Mouse (Mus musculus) heart, adult 2 months (tissue): ENCODE results near the gene Kif13a. TPM values are rescaled to one million over a fixed set of nuclear protein-coding genes. Genes with fewer than 3 reads are reported as not detected.

ENCODE experiments used
- DNase-seq, 2 experiments: peaks; one replicate each; pipeline ENCODE4 v3.0.0; 2021
- H3K27ac ChIP-seq: fragments of 200-600 bp; 2 replicates; pipeline ENCODE4 v1.8.1; 2022
- H3K27me3 ChIP-seq: fragments of 200-500 bp; 2 replicates; pipeline ENCODE4 v1.6.1; 2012; ENCODE audit warnings: mild to moderate bottlenecking, low read length, inconsistent platforms, mixed read lengths; ENCODE audit not compliant: control insufficient read depth, insufficient read depth
- H3K36me3 ChIP-seq: fragments of 200-500 bp; 2 replicates; pipeline ENCODE4 v1.6.1; 2012; ENCODE audit warnings: low read length, inconsistent platforms; ENCODE audit not compliant: control insufficient read depth, insufficient read depth
- H3K4me1 ChIP-seq: fragments of 200-500 bp; 2 replicates; pipeline ENCODE4 v1.6.1; 2011; ENCODE audit warnings: low read length; ENCODE audit not compliant: control insufficient read depth, insufficient read depth
- H3K4me3 ChIP-seq: fragments of 200-600 bp; 2 replicates; pipeline ENCODE4 v1.8.1; 2022
- H3K79me2 ChIP-seq: fragments of 200-500 bp; replicated peaks from 2 replicates; pipeline ENCODE4 v1.6.1; 2012; ENCODE audit warnings: mild to moderate bottlenecking, inconsistent platforms, low read length, moderate library complexity, mixed read lengths; ENCODE audit not compliant: control insufficient read depth, insufficient read depth
- H3K9ac ChIP-seq: fragments of 200-500 bp; 2 replicates; pipeline ENCODE4 v1.6.1; 2012; ENCODE audit warnings: low read depth, mild to moderate bottlenecking, control low read depth, inconsistent platforms, low read length, mixed read lengths
- CTCF ChIP-seq: fragments of 200-600 bp; IDR thresholded peaks from 2 replicates; pipeline ENCODE4 v1.8.1; 2022; ENCODE audit warnings: antibody characterized with exemption, mild to moderate bottlenecking, moderate library complexity
- EP300 ChIP-seq: fragments of 200-500 bp; IDR thresholded peaks from 2 replicates; pipeline ENCODE4 v1.6.1; 2011; ENCODE audit warnings: low read depth, low read length, control low read depth; ENCODE audit not compliant: insufficient read depth
- POLR2A ChIP-seq: fragments of 200-500 bp; IDR thresholded peaks from 2 replicates; pipeline ENCODE4 v1.6.1; 2011; ENCODE audit warnings: mild to moderate bottlenecking, low read depth, low read length, control low read depth; ENCODE audit not compliant: insufficient read depth
- WGBS: fragments of 180-500 bp; shearing (Covaris S2); methylation state at CpG from one replicate; pipeline ENCODE4 v1.1.7; 2018; 5-methylcytosine and 5-hydroxymethylcytosine counted together
- intact Hi-C: fragments of 180-260 bp; cut with DNase I; formaldehyde crosslinking; loops from one replicate; pipeline ENCODE4 v1.15.1; 2025
- polyA plus RNA-seq: library from polyadenylated mRNA; depleted of rRNA; stranded (reverse); fragments of >200 nt; gene quantifications from 2 replicates; pipeline ENCODE4 v1.2.3, GENCODE M21; 2012
- total RNA-seq, 2 experiments: library from RNA; stranded (reverse); gene quantifications; 2 replicates each; pipeline ENCODE4 v1.2.3; 2021

The Kif13a gene
- total and polyA plus RNA-seq, 3 experiments = 49.8 to 113 (median 108) TPM

DNA sequence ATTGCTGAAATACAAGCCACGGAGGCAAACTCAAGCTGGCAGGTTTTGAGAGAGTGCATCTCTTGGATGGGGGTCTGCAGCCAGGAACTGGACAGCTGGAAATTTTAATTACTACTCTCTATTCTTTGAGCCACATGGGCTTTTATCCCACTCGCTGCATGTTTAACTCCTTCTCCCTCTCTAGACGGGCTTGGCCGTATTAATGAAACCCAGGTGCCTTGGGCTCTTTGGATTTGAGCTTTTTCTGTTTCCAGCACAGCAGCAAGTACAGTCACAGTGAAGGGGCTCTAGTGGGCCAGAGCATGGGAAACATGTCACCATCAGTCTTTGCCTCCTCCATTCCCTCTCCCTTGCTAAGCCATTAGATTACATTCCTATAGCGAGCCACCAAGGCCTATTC is 16.4 kb upstream of the Kif13a start:
- no peak overlapping the region for H3K27ac ChIP-seq
- H3K4me3 ChIP-seq = no peak overlapping the region
- H3K27me3 ChIP-seq = no peaks in the 10 kb centered on the region
- DNase-seq = no peak
- no peaks in the 10 kb centered on the region for H3K36me3 ChIP-seq
- intact Hi-C loops = no loop called here
- 88% methylated on average over 5 of the region's 5 CpGs for WGBS
- no peaks in the 10 kb centered on the region for H3K79me2 ChIP-seq
- H3K9ac ChIP-seq = no peak overlapping the region
- TF ChIP-seq POLR2A (no peak), CTCF (no peak), EP300 (no peak)
- no peaks in the 10 kb centered on the region for H3K4me1 ChIP-seq

DNA sequence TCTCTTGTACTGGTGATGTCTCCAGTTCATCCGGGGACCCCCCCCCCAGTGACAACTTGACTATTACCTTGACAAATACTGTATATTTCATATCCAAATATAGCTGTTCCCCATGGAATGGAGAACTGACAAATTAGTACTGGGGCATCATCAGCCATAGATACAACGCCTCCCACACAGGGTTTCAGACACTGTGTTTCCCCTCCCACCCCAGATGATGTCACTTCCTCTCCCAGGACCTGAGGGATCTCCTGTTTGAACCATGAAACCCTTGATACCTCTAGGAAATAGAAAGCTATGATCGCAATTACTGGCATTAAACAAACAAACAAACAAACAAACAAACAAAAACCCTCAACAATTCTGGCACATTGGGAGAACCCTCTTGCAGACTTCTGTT is 15.6 kb upstream of the Kif13a start:
- WGBS = 59% methylated on average over 3 of the region's 3 CpGs

DNA sequence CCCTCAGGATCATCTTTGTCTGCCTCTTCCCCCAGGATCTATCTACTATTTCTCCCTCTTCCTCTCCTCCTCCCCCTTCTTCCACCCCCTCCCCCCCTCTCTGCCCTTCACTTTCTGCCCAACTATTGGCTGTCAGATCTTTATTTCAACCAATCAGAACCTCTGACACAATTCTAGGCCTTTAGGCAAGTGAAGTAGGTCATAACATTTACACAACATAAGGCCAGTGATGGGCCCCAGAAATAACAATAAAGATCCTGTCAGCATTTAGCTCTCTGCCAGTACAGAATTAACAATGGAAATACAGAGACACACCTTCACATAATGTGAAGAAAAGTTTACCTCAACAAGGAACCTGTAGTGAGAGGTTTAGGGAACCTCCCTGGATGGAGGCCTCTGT is 13.6 kb upstream of the Kif13a start:
- Histone ChIP-seq H3K4me3 (no peak overlapping the region), H3K4me1 (no peaks in the 10 kb centered on the region), H3K27ac (no peak overlapping the region), H3K36me3 (no peaks in the 10 kb centered on the region), H3K79me2 (no peaks in the 10 kb centered on the region), H3K27me3 (no peaks in the 10 kb centered on the region), H3K9ac (no peak overlapping the region)
- no peak for TF ChIP-seq EP300
- TF ChIP-seq POLR2A = no peak
- TF ChIP-seq CTCF = no peak
- DNase-seq = no peak
- intact Hi-C loops = no loop called here

More for the DNA sequence above, 15.6 kb upstream of the Kif13a start:
- Histone ChIP-seq H3K27ac (no peak overlapping the region), H3K4me3 (no peak overlapping the region), H3K4me1 (no peaks in the 10 kb centered on the region), H3K36me3 (no peaks in the 10 kb centered on the region), H3K9ac (no peak overlapping the region), H3K79me2 (no peaks in the 10 kb centered on the region), H3K27me3 (no peaks in the 10 kb centered on the region)
- intact Hi-C loops = no loop called here
- TF ChIP-seq EP300 = no peak
- no peak for TF ChIP-seq CTCF
- TF ChIP-seq POLR2A = no peak
- no peak for DNase-seq

DNA sequence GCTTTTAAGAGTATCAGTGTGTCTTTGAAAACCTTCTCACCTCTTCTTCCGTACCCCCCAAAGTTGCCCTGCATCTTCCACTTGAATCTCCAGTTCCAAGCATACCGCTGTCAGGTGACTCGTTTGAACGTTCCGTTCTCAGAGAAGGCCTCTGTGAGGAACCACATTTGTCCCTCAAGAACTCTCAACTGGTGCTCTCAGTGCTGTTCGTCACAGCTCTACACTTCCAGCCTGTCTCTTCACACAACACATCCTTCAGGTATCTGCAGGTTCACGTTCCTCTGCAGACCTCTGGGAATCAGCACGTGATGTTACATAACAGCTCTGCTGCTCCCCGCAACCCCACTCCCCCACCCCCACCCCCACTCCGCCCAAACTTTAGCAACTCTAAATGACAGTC is 4.4 kb upstream of the Kif13a start:
- TF ChIP-seq POLR2A = no peak
- TF ChIP-seq CTCF = no peak
- TF ChIP-seq EP300 = no peak
- no peaks in the 10 kb centered on the region for H3K79me2 ChIP-seq
- H3K36me3 ChIP-seq = no peaks in the 10 kb centered on the region
- DNase-seq = no peak
- H3K4me3 ChIP-seq = no peak overlapping the region
- H3K9ac ChIP-seq = no peak overlapping the region
- intact Hi-C loops = loop anchor here (5.0 kb wide), 1 partner anchor 33 kb away; no protein-coding TSS in a partner anchor
- no peak overlapping the region for H3K27ac ChIP-seq
- peaks cover 3% of the 10 kb centered on the region for H3K4me1 ChIP-seq
- 68% methylated on average over 10 of the region's 10 CpGs for WGBS
- no peaks in the 10 kb centered on the region for H3K27me3 ChIP-seq

DNA sequence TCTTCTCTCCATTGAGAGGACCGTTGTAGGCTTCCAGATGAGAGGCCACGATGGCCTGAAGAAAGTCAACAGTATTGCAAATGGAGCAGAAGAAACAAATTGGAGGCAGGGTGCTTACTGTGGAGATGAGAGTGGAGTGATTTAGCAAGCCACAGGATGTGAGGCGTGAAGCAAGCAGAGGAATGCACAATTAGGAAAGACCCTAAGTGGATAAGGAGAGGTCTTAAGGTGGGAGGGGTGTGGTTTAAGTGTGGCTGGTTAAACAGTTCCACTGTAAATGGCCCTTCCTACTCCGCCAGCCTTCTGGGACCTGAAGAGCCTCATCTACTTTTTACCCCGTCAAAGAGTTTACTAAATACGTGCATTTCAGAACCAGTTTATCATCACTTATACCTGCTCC is 3.2 kb upstream of the Kif13a start:
- no peak for DNase-seq
- H3K4me1 ChIP-seq = peaks cover 3% of the 10 kb centered on the region
- no peaks in the 10 kb centered on the region for H3K27me3 ChIP-seq
- no peak overlapping the region for H3K9ac ChIP-seq
- no peaks in the 10 kb centered on the region for H3K79me2 ChIP-seq
- intact Hi-C loops = loop anchor here (5.0 kb wide), 1 partner anchor 34 kb away; no protein-coding TSS in a partner anchor
- no peak for TF ChIP-seq EP300
- no peak for TF ChIP-seq CTCF
- TF ChIP-seq POLR2A = no peak
- no peak overlapping the region for H3K4me3 ChIP-seq
- H3K27ac ChIP-seq = no peak overlapping the region
- WGBS = 82% methylated on average over 6 of the region's 6 CpGs
- peaks cover 4% of the 10 kb centered on the region; the same call in 1 of the 2 replicates for H3K36me3 ChIP-seq

DNA sequence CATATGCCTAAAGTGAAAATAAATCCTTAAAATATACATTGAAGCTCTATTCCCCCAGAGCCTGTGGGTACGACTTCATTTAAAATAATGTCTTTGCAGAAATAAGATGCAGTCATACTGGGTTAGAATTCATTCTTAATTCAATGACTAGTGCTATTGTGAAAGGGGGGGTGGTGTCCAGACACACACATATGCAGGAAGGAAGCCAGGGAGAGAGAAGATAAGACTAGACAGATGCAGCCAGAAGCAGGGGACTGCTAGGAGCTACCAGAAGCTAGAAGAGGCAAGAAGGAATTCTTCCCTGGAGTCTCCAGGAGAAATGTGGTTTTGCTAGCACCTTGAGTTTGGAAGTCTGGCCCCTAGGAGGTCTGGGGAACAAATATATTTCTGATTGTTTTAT is 2.4 kb upstream of the Kif13a start:
- WGBS = 37% methylated on average over 1 of the region's 1 CpGs

More for the DNA sequence above, 2.4 kb upstream of the Kif13a start:
- Histone ChIP-seq H3K9ac (no peak overlapping the region), H3K4me1 (peaks cover 4% of the 10 kb centered on the region), H3K27me3 (no peaks in the 10 kb centered on the region), H3K27ac (no peak overlapping the region), H3K79me2 (no peaks in the 10 kb centered on the region), H3K4me3 (no peak overlapping the region), H3K36me3 (peaks cover 4% of the 10 kb centered on the region; the same call in 1 of the 2 replicates)
- no peak for DNase-seq
- intact Hi-C loops = loop anchor here (5.0 kb wide), 1 partner anchor 35 kb away; no protein-coding TSS in a partner anchor
- no peak for TF ChIP-seq POLR2A
- no peak for TF ChIP-seq CTCF
- TF ChIP-seq EP300 = no peak
